Mouse (Mus musculus) brown adipose tissue, adult 24 weeks (tissue): ENCODE results near the gene Oprd1. TPM values are rescaled to one million over a fixed set of nuclear protein-coding genes. Genes with fewer than 3 reads are reported as not detected.

Source experiments
- H3K27ac ChIP-seq: fragments of 200-500 bp; replicated peaks from 2 replicates; pipeline ENCODE4 v1.5.1; 2012; ENCODE audit warnings: low read depth, mild to moderate bottlenecking, low read length
- H3K4me1 ChIP-seq: fragments of 200-500 bp; 2 replicates; pipeline ENCODE4 v1.6.1; 2012; ENCODE audit warnings: low read length, mixed read lengths; ENCODE audit not compliant: control insufficient read depth, insufficient read depth, insufficient read length
- H3K4me3 ChIP-seq: fragments of 200-500 bp; 2 replicates; pipeline ENCODE4 v1.5.1; 2012; ENCODE audit warnings: low read depth, mild to moderate bottlenecking, low read length, moderate library complexity; ENCODE audit not compliant: insufficient read depth
- polyA plus RNA-seq: library from polyadenylated mRNA; stranded (reverse); fragments of >200 nt; gene quantifications from 2 replicates; pipeline ENCODE4 v1.2.4, GENCODE M21; 2012; ENCODE audit not compliant: missing spikeins, insufficient read depth, insufficient read length

Gene Oprd1
- polyA plus RNA-seq, 1 experiment: not detected

DNA sequence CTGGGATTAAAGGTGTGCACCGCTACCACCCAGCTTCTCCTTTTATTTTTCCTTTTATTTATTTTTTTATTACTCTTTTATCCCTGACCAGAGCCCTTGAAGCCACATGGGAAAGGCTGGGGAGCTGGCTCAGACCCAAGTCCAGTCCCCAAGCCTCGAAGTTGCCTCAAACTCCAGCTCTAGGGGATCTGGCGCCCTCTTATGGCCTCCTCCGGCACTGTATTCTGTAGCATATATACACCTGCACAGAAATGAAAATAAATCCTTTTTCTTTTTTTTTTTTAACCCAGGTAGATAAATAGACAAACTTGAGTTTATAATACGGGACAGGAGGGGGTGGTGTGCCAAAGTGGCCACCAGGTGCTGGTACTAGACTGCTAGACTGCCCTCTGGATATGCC lies 22.6 kb downstream of the Oprd1 start:
- no peak overlapping the region for H3K27ac ChIP-seq
- no peaks in the 10 kb centered on the region for H3K4me1 ChIP-seq
- no peak overlapping the region for H3K4me3 ChIP-seq

DNA sequence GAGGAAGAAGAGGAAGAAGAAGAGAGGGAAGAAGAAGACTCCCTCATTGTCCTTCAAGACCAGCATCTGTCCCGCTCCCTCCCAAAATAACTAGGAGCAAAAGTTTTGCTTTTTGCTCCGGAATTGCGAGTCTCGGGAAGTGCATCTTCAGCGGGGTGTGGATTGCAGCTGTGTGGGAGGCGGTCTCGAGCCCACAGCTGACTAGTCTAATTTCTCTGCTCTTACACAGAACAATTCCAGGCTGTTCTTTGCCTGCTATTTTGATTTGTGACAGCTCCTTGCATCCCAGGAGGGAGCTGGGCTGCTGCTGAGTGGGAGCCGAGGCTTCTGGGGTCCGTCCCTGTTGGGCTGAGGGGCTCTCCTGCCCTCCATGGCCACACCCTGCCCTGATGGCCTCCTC lies 24.7 kb downstream of the Oprd1 start:
- H3K4me3 ChIP-seq: no peak overlapping the region
- H3K4me1 ChIP-seq: no peaks in the 10 kb centered on the region
- no peak overlapping the region for H3K27ac ChIP-seq

DNA sequence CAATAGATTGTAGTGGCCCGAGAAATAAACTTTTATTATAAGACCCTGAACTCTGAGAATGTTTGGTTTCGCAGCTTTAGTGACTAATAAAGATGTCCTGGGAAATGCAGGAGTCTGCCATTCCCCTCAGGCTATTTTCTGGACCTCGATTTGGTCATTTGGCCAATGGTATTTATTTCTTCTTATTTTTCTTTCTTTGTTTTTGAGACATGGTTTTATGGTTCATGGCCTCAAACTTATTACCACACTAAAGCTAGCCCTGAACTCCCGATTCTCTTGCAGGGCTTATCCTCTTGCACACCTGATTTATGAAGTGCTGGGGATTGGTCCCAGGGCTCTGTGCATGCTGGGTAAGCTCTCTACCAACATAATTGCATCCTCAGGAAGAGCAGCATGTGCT lies 28.0 kb downstream of the Oprd1 start:
- Histone ChIP-seq H3K4me3 (no peak overlapping the region), H3K4me1 (no peaks in the 10 kb centered on the region; the same call in 1 of the 2 replicates), H3K27ac (no peak overlapping the region)

DNA sequence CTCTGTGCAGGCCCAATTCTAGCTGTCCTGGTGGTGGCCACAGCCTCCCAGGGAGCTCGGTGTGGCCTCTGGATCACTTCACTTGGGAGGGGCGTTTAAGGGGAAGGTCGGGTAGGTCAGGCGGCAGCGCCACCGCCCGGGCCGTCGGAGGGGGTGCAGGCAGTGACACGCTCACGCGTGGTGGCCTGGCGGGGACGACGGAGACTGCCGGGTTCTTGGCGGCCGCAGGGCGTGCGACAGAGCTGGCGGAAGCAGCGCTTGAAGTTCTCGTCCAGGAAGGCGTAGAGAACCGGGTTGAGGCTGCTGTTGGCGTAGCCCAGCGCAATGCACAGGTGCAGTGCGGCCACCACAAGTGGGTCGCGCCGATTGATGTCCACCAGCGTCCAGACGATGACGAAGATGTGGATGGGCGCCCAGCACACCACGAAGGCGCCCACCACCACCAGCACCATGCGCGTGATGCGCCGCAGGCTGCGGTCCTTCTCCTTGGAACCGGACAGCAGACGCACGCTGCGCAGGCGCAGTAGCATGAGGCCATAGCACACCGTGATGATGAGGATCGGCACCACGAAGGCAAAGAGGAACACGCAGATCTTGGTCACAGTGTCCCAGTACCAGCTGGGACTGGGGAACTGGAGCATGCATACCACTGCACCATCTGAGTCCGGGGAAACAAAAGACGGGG lies 30.7 kb downstream of the Oprd1 start:
- Histone ChIP-seq H3K4me3 (peak overlapping the region; percentile 36), H3K27ac (no peak overlapping the region), H3K4me1 (no peaks in the 10 kb centered on the region; the same call in 1 of the 2 replicates)

DNA sequence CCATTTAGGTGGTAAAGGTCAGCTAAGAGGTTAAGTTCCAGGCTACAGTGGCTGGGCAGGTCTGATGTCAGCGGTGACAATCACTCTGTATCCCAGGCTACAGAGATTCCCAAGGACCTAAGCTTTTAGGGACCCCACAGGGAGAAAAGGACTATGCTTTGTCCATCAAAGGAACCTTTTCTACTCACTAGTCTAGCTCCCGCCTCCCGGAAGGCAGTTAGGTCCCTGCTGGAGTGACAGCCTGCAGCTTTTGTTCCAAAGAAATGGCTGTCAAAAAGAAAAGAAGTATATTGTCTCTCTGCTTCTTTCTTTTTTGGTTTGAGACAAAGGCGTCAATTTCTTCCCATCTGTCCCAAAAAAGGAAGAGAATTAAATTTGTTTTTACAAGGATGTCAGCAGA lies 33.1 kb downstream of the Oprd1 start:
- no peak overlapping the region for H3K27ac ChIP-seq

DNA sequence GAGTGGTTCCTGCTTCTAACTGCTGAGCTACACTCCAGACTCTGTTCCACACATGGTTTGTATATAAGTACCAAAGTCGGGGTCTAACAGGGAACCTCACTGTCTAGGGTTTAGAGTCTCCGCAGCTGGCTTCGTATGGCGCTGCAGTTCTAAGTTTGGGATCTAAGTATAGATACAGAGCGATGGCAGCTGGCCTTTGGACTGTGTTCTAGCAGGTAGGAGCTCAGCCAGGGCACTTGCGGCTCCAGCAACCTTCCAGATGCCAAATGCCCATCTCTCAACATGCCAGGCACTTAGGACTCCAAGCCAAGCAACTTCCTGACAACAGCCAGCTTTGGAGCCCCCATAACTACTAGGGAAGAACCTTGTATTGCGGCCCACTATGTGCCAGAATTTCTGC lies 36.1 kb downstream of the Oprd1 start:
- H3K27ac ChIP-seq: no peak overlapping the region
- no peaks in the 10 kb centered on the region for H3K4me1 ChIP-seq
- no peak overlapping the region for H3K4me3 ChIP-seq

More for the DNA sequence above, 33.1 kb downstream of the Oprd1 start:
- Histone ChIP-seq H3K4me1 (no peaks in the 10 kb centered on the region; the same call in 1 of the 2 replicates), H3K4me3 (no peak overlapping the region)

DNA sequence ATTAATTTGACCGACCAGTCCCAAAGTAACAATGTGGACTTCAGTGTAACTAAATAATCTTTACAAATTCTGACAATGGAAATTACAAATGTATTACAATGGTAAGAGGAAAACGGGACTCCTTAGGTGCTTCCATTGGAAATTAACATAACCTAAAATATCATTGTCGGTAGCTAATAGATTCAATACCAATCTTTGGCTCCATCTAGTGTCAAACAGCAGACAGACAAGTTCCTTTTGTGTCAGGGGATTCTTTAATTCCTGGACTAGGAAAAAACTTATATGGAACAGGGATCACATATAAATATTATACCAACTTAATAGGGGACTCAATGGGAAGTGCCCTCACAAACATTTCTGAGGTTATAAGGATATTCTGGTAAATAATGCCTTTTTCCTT lies 43.1 kb downstream of the Oprd1 start:
- no peaks in the 10 kb centered on the region for H3K4me1 ChIP-seq
- H3K4me3 ChIP-seq: no peak overlapping the region
- H3K27ac ChIP-seq: no peak overlapping the region

DNA sequence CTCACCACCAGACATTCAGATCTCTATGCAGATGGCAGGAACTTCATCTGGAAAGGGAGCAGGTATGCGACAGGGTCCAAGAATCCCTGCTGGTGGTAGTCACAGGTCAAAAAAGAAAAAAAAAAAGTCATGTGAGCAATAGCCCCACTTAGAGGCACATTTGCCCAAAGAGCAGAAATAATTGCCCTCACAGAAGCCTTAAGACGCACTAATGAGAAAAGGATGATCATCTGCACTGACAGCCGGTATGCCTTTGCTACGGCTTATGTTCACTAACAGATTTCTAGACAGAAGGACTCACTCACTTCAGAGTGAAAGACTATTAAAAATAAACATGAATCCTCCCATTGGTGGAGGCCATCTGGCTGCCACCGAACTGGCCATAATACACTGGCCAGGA lies 44.7 kb downstream of the Oprd1 start:
- no peak overlapping the region for H3K4me3 ChIP-seq
- H3K27ac ChIP-seq: no peak overlapping the region
- no peaks in the 10 kb centered on the region for H3K4me1 ChIP-seq

DNA sequence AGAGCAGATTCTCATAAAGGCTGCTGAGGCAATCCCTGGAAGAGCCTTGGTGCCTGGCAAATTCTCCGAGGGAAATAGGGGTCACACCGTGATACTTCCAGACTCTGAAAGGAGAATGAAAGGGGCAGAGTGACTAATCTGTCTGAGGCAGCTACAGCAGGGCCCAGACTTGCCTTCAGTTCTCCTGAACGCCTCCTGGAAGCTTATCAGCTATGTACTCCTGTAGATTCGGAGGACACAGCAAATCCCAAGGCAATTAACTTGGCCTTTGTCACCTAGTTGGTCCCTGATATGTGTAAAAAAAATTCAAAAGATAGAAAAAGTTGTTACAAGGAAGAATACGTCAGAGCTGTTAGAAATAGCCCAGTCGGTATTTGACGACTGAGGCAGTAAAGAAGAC lies 49.2 kb downstream of the Oprd1 start:
- no peak overlapping the region for H3K4me3 ChIP-seq
- no peaks in the 10 kb centered on the region for H3K4me1 ChIP-seq
- H3K27ac ChIP-seq: no peak overlapping the region

DNA sequence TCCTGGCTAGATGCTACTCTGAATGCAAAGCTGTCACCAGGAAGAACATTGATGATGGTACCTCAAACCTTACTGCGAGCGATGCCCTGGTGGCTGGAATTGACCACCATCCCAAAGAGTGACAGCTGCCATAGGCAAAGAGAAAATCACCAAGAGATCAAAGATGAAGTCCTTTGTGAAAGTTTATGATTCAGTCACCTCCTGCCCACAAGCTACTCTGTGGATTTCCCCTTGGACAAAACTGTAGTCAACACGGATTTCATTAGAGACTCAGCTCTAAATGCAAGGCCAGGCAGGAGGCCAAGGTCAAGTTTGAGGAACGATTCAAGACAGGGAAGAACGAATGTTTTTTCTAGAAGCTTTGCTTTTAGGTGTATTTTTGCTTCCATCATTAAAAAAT lies 50.4 kb downstream of the Oprd1 start:
- H3K27ac ChIP-seq: no peak overlapping the region
- no peak overlapping the region for H3K4me3 ChIP-seq

DNA sequence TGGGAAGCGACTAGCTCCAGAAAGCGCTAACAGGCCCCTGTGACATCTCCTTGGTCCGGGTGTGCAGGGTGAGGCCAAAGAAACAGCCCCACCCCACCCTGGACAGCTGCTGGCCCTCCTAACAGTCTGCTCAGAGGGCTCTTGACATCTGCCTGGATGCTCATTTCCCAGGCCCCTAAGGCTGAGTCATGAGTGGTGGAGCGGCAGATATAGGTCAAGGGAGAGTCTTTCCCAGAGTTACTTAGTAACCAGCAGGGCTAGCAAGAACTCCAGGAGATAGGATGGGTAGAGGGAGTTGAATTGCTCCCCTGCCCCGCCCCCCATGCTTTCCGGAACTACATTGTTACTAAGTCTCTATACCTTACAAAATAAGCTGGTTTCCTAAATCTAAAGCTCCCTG lies 51.1 kb downstream of the Oprd1 start:
- H3K4me1 ChIP-seq: no peaks in the 10 kb centered on the region
- no peak overlapping the region for H3K4me3 ChIP-seq
- no peak overlapping the region for H3K27ac ChIP-seq

More for the DNA sequence above, 50.4 kb downstream of the Oprd1 start:
- H3K4me1 ChIP-seq: no peaks in the 10 kb centered on the region

DNA sequence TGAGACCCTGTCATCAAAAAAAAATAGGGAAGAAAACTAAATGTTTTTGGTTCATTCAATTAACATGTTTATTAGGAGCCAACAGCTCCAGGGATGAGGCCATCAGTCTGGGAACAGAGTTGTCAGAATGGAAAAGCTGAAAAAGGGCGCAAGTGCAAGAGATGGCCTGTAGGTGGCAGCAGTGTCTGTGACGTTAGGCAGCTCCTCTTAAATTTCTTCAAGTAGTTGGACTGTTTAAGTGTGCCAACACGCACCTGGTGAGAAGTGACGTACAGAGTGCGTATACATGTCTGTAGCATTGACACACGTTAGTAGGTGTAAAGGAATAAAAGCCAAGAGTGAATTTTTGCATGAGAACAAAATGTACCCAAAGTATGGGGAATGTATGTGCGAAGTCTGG lies 55.4 kb downstream of the Oprd1 start:
- H3K4me3 ChIP-seq: no peak overlapping the region
- H3K4me1 ChIP-seq: no peaks in the 10 kb centered on the region
- H3K27ac ChIP-seq: no peak overlapping the region

DNA sequence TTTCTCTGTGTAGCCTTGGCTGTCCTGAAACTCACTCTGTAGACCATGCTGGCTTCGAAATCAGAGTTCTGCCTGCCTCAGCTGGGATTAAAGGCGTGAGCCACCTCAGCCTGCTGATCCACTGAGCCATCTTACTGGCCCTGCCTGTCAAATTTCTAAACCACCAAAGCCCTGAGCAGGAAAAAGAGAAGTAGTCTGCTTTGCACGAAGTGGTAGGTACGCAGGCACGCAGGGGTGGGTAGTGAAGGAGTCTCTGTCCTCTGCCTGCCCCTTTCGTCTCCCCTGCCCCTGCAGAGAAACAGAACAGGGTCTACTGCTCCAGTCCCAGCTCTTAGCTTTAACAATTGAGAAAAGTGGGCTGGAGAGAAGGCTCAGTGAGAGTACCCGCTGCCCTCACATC lies 59.2 kb downstream of the Oprd1 start:
- H3K27ac ChIP-seq: no peak overlapping the region

DNA sequence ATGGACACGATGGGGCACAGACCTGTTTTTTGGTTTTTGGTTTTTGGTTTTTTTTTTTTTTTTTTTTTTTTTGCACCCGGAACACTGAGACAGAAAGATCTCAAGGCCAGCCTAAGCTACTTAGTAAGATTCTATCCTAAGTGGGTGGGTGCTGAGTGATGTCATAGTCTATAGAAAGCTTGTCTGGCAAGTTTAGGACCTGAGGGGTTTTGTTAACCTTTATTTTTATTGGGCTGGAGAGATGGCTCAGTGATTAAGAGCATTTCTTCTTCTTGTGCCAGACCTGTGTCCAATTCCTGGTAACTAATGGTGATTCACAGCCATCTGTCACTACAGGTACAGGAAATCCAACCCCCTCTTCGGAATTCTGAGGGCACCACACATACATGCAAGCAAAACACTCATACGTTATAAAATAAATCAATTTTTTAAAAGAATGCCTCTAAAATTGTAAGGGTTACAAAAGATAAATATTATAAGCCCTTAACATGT lies 63.7 kb downstream of the Oprd1 start:
- Histone ChIP-seq H3K4me1 (peaks cover 21% of the 10 kb centered on the region), H3K4me3 (no peak overlapping the region), H3K27ac (no peak overlapping the region)

More for the DNA sequence above, 59.2 kb downstream of the Oprd1 start:
- no peak overlapping the region for H3K4me3 ChIP-seq
- H3K4me1 ChIP-seq: no peaks in the 10 kb centered on the region

DNA sequence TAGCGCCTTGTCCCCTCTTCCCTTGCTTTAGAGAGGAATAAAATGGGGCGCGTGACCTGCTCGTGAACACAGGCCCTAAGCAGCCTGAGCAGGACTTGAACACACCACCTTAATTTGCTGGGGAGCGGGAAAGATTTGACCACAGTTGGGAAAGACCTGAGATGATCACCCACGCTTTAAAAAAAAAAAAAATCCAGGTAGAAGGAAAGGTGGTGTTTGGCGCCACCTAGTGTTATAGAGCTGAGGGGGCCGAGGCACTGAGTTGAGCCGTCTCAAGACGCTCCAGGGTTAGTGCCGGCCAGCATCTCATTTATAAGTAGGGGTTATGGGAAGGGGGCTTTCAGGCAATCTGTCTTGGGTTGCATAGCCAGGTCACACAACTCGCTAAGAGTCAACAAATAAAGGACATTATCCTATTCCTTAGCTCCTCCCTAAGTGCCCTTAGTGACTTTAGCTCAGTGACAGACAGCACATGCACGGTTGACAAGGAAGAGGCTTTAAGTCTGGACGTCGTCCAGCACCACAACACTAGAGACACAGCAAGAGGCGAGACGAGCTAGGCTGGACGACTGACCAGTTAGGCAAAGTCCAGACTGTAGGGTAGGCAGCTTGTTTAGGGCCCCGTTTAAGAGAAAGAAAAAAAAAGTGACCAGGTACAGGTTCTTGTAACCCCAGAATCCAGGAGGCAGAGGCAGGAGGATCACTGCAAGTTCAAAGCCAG lies 64.6 kb downstream of the Oprd1 start:
- Histone ChIP-seq H3K27ac (no peak overlapping the region), H3K4me1 (peaks cover 21% of the 10 kb centered on the region), H3K4me3 (no peak overlapping the region)

DNA sequence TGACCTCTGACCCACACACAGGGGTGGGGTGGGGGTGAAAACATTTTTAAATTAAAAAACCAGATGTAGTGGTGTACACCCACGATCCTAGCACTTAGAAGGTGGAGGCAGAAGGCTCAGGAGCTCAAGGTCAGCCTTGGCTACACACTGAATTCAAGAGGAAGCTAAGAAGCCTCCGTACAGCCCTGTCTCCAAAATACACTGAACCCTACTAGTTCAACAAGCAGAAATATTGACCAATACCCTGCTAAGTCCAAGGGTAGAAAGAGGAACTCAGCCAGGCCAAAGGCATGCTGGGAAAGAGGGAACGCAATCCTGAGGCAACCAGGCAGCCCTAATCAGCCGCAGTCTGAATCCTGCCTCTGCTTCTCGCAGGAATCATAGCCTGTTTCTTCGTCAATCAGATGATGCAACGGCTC lies 66.0 kb downstream of the Oprd1 start:
- H3K4me3 ChIP-seq: peak overlapping the region; percentile 19; the same call in 1 of the 2 replicates
- H3K27ac ChIP-seq: peak overlapping the region; percentile 73
- peaks cover 27% of the 10 kb centered on the region for H3K4me1 ChIP-seq
